Mouse (Mus musculus) thymus, postnatal 14 days (tissue): ENCODE results near the gene Lekr1.

Experiments used
- DNase-seq: peaks from one replicate; pipeline ENCODE4 v3.0.0; 2021

Lekr1 gene

GRCm38 (mm10) chr3:65656902-65657660 is 8.9 kb upstream of the Lekr1 start:
- no peak for DNase-seq

GRCm38 (mm10) chr3:65658081-65658612 is 7.9 kb upstream of the Lekr1 start:
- DNase-seq, result no peak

- peak; percentile 81 for DNase-seq
Observed at GRCm38 (mm10) chr3:65658721-65659619, 7.1 kb upstream of the Lekr1 start.

GRCm38 (mm10) chr3:65659620-65659932 is 6.5 kb upstream of the Lekr1 start:
- no peak for DNase-seq

- DNase-seq, result no peak
Observed at GRCm38 (mm10) chr3:65660336-65660735, 5.7 kb upstream of the Lekr1 start.

- DNase-seq, result no peak
Observed at GRCm38 (mm10) chr3:65661731-65662130, 4.3 kb upstream of the Lekr1 start.

- peak; percentile 62 for DNase-seq
Observed at GRCm38 (mm10) chr3:65663176-65663575, 2.9 kb upstream of the Lekr1 start.

- DNase-seq, result no peak
Observed at GRCm38 (mm10) chr3:65670216-65670615, 4.2 kb downstream of the Lekr1 start.

- DNase-seq, result no peak
Observed at GRCm38 (mm10) chr3:65673725-65674124, 7.7 kb downstream of the Lekr1 start.

GRCm38 (mm10) chr3:65680612-65681011 is 14.6 kb downstream of the Lekr1 start:
- no peak for DNase-seq

- DNase-seq, result no peak
Observed at GRCm38 (mm10) chr3:65689705-65690104, 23.7 kb downstream of the Lekr1 start.

- DNase-seq, result peak; percentile 31
Observed at GRCm38 (mm10) chr3:65690850-65691249, 24.8 kb downstream of the Lekr1 start.

- no peak for DNase-seq
Observed at GRCm38 (mm10) chr3:65699704-65700103, 33.7 kb downstream of the Lekr1 start.

GRCm38 (mm10) chr3:65714372-65714771 is 48.3 kb downstream of the Lekr1 start:
- no peak for DNase-seq

GRCm38 (mm10) chr3:65717406-65717805 is 51.4 kb downstream of the Lekr1 start:
- no peak for DNase-seq

- DNase-seq, result no peak
Observed at GRCm38 (mm10) chr3:65722897-65723296, 56.9 kb downstream of the Lekr1 start.

- DNase-seq, result no peak
Observed at GRCm38 (mm10) chr3:65723664-65724063, 57.6 kb downstream of the Lekr1 start.

GRCm38 (mm10) chr3:65737816-65738215 is 71.8 kb downstream of the Lekr1 start:
- DNase-seq, result no peak

- no peak for DNase-seq
Observed at GRCm38 (mm10) chr3:65744936-65745335, 78.9 kb downstream of the Lekr1 start.

GRCm38 (mm10) chr3:65764511-65765508 is 98.8 kb downstream of the Lekr1 start:
- no peak for DNase-seq

- no peak for DNase-seq
Observed at GRCm38 (mm10) chr3:65766387-65766786, 100.4 kb downstream of the Lekr1 start.

GRCm38 (mm10) chr3:65767202-65767862 is 101.3 kb downstream of the Lekr1 start:
- no peak for DNase-seq
